Mouse (Mus musculus): ENCODE data around the gene Mt2.
A peak's percentile ranks its signal among the peaks of the same experiment; 100 is the strongest.

Gene Mt2

GRCm38 (mm10) chr8:94172809-94173732 lies 607 bp downstream of the Mt2 start:
- DNase-seq (ENCODE audit: low read depth, low spot score): no peak

GRCm38 (mm10) chr8:94173848-94174403 lies 1.5 kb downstream of the Mt2 start:
- DNase-seq (ENCODE audit: low read depth, low spot score): no peak

DNA sequence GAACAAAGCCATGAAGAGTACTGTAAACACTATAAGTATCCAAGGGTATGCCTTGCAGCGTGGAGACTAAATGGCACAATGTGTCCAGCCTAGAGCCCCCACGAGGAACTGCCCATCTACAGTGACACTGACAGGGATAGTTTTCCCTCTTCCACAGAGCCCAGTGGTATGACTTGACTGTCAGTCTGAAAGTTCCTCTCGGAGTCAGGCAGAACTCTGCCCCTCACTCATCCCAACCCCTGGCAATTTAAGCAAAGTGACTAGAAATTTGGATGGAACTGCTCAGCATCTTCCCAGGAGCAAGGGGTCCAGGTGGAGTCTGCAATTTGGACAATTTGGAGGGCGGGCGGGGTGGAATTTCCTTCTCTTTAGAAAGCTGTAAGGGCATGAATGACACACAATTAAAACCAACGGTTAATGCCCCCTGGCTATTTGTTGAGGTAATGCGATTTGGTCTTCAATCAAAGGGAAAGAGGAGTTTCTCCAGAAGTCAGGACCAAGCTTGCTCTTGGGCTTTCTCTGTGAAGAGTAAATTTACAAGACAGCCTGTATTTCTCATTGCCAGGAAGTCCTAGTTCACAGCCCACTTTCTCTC lies 2.3 kb downstream of the Mt2 start:
- no peak for DNase-seq (ENCODE audit: low read depth, low spot score)

DNA sequence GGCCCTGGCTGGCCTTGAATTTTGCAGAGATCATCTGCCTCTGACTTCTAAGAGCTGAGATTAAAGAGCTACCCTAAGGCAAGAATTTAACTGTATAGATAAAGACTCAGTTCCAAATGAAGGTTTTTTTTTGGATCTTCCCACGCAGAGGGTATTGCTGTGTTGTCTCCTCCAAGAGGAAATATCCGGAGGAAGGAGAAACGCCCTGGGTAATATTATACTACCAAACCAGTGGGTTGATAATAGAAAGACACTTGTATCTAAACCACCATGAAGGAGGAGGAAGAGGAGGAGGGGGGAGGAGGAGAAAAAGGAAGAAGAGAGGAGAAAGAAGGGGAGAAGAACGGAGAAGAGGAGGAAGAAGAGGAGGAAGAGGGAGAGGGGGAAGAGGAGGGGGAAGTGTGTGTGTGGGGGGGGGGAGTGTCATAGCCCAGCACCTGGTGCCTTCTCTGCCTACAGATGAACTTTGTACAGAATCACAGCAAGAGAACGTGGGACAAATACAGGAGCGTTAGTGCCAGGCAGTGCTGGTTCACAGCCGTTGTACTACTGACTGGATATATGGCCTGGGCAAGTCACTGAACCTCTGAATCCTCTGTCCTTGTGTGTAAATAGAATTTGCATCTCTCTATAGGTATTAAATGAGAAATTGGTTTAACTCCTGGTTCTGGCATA lies 5.4 kb downstream of the Mt2 start:
- DNase-seq (ENCODE audit: low read depth, low spot score): no peak

- peak; percentile 60 for DNase-seq (ENCODE audit: low read depth, low spot score)
Measured at GRCm38 (mm10) chr8:94178857-94179712, 6.6 kb downstream of the Mt2 start, which contains the start of gene Mt1. Gene Mt1, plus strand, starts transcription at chr8:94179082.

GRCm38 (mm10) chr8:94179713-94180560 lies 7.5 kb downstream of the Mt2 start:
- no peak for DNase-seq (ENCODE audit: low read depth, low spot score)

DNA sequence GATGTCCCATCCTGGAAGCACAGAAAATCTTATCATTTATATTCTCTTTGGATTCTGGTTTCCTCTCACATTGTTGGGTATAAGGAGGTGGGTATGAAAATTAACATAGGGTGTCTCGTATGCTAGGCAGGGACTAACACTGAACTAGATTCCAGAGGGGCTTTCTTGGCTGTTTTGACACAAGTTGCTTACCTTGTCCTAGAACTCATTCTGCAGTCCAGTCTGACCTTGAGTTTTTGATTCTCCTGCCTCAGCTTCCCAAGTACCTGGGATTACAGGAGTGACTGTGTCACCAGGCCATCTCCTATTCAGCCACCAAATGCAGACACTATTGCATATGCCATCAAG lies 8.1 kb downstream of the Mt2 start:
- no peak for DNase-seq (ENCODE audit: low read depth, low spot score)

DNA sequence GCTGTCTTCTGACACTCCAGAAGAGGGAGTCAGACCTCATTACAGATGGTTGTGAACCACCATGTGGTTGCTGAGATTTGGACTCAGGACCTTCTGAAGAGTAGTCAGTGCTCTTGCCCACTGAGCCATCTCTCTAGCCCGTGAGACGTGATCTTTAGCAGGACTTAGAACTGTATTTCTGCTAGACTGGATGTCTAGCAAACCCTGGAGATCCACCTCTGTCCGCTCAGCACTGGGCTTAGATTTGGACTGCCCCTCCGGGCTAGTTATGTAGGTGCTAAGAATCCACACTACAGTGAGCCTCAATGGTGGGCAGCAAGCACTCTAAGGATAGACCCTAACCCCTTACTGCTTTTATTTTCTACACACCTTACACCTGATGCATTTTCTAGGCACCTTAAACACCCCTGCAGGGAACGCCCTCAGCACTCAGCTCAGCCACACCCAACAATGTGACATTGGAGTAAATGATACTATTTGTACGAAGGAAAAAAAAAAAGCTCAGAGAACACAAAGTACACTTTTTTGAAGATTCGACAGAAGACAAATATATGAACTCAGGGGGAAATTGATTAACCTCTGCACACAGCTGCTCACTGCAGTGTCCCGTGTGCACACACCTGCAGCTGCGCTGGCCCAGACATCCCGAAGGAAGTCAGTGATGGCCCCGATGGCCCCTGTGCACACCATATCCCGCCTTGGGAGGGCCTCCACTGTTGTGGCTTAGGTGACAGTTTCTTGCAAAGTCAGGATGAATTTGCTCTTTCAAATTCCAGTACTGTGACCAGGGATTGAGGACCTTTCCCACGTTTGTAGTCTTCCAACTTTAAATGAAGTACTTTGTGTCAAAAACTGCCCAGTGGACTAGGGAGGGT lies 9.8 kb downstream of the Mt2 start:
- no peak for DNase-seq (ENCODE audit: low read depth, low spot score)

GRCm38 (mm10) chr8:94183117-94183516 lies 10.7 kb downstream of the Mt2 start:
- DNase-seq (ENCODE audit: low read depth, low spot score): no peak

GRCm38 (mm10) chr8:94184357-94184843 lies 11.9 kb downstream of the Mt2 start:
- no peak for DNase-seq (ENCODE audit: low read depth, low spot score)

- DNase-seq (ENCODE audit: low read depth, low spot score): no peak
Measured at GRCm38 (mm10) chr8:94185791-94186190, 13.3 kb downstream of the Mt2 start.

GRCm38 (mm10) chr8:94186542-94186941 lies 14.1 kb downstream of the Mt2 start:
- no peak for DNase-seq (ENCODE audit: low read depth, low spot score)

DNA sequence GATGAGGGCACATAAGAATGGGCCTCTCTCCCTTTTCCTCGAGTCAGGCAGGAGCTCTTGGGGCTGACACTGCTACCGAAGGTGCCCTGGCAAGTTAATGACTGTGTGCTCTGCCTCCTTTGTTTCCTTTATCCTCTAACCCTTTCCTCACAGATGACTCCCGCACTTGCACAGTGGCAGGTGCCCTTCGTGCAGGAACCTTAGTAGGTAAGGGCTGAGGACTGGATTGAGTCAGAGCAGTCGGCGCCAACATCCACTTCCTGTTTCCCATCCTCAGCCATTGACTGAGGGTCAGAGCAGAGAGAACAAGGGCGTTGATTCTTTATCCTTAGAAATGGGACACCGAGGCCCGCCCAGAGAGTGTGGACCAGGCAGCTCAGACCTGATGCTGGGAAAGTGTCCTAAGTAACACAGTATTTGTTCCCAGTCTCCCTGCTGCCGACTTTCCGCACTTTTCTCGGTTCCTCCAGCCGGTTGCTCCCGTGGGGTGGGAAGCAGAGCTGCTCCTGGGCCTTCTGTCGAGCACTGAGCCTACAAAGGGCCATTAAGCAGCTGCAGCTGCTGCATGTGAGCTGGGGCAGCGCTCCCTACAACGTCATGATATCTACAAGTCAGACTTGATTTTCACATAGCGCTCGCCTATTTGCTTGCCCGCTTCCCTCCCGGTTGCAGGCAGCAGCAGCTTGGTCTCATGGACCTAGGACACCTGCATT lies 15.0 kb downstream of the Mt2 start:
- no peak for DNase-seq (ENCODE audit: low read depth, low spot score)

- no peak for DNase-seq (ENCODE audit: low read depth, low spot score)
Measured at GRCm38 (mm10) chr8:94189275-94190031, 17.0 kb downstream of the Mt2 start.

DNA sequence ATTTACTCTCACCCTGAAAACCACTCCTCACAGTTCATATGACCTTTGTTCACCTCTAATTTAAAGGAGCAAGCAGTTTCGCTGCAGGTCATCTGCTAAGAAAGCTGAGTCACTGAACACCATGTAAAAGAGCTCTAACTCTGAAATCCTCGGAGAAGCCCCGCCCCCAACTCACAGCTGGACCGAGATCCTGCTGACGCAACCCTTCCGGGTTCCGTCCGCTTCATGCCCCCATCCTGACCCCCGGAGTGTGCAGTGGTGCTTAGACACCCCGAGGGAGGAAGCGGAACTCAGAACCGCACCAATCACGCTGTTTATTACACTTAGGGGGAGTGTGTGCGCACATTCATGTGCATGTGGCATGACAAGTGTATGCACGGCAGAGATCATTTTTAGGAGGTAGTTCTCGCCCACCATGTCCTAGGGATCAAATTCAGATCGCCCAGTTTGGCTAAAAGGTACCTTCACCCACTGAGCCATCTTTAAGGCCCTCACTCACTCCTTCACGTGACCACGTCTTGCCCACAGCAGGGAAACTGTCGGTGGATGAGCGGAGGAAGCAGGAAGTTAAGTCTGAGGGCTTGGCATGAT lies 18.7 kb downstream of the Mt2 start:
- no peak for DNase-seq (ENCODE audit: low read depth, low spot score)

DNA sequence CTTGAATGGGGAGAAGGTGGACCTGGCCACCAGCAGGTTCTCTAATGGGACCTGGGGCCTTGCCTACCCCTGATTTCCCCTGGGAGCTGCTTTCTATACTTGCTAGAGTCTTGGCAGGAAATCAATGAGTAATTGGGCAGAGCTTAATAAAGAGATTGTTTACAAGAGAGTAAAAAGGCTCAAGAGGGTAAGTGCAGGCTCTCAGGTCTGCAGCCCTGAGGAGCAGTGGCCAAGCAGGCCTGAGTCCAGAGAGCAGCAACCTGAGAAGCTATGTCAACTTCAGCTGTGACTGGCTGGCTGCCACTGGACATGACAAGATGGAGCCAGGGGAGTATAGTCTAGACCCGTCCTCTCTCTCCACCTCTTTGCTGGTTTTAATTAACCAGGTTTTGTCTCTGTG lies 20.5 kb downstream of the Mt2 start:
- no peak for DNase-seq (ENCODE audit: low read depth, low spot score)

- no peak for DNase-seq (ENCODE audit: low read depth, low spot score)
Measured at GRCm38 (mm10) chr8:94194591-94195223, 22.2 kb downstream of the Mt2 start.
